Mouse (Mus musculus) limb, embryonic 14.5 days (tissue): ENCODE data around the gene Gm17490. TPM values are rescaled to one million over a fixed set of nuclear protein-coding genes. Genes with fewer than 3 reads are reported as not detected.

Source experiments
- ATAC-seq: fragments of 200-750 bp; cut with Nextera tagmentation; 2 replicates; pipeline ENCODE4 v1.8.0; 2017; ENCODE audit warnings: low read depth, moderate number of reproducible peaks, moderate TSS enrichment; ENCODE audit not compliant: low FRiP score
- DNase-seq: peaks from one replicate; pipeline ENCODE4 v3.0.0-alpha.2; 2015; ENCODE audit warnings: low spot score
- H3K27ac ChIP-seq: fragments of 300-500 bp; sonication (generic); replicated peaks from 2 replicates; pipeline ENCODE4 v1.5.1; 2014; ENCODE audit warnings: low read depth, mild to moderate bottlenecking, low read length, moderate library complexity, mixed read lengths
- H3K27me3 ChIP-seq: fragments of 300-500 bp; sonication (generic); 2 replicates; pipeline ENCODE4 v1.6.1; 2014; ENCODE audit warnings: low read length, mixed read lengths; ENCODE audit not compliant: control insufficient read depth, insufficient read depth
- H3K36me3 ChIP-seq: fragments of 300-500 bp; sonication (generic); 2 replicates; pipeline ENCODE4 v1.6.1; 2014; ENCODE audit warnings: mild to moderate bottlenecking, low read length, moderate library complexity, mixed read lengths; ENCODE audit not compliant: control insufficient read depth, insufficient read depth
- H3K4me1 ChIP-seq: fragments of 300-500 bp; sonication (generic); 2 replicates; pipeline ENCODE4 v1.6.1; 2014; ENCODE audit warnings: antibody characterized with exemption, low read length, mixed read lengths; ENCODE audit not compliant: control insufficient read depth, insufficient read depth
- H3K4me2 ChIP-seq: fragments of 300-500 bp; sonication (generic); replicated peaks from 2 replicates; pipeline ENCODE4 v1.6.1; 2014; ENCODE audit warnings: low read depth, mild to moderate bottlenecking, low read length, moderate library complexity; ENCODE audit not compliant: severe bottlenecking
- H3K4me3 ChIP-seq: fragments of 300-500 bp; sonication (generic); replicated peaks from 2 replicates; pipeline ENCODE4 v1.5.1; 2014; ENCODE audit warnings: low read length
- H3K9ac ChIP-seq: fragments of 300-500 bp; sonication (generic); 2 replicates; pipeline ENCODE4 v1.6.1; 2014; ENCODE audit warnings: mild to moderate bottlenecking, low read depth, low read length, moderate library complexity; ENCODE audit not compliant: severe bottlenecking
- H3K9me3 ChIP-seq: fragments of 300-500 bp; sonication (generic); 2 replicates; pipeline ENCODE4 v1.6.1; 2016; ENCODE audit warnings: low read length; ENCODE audit not compliant: control insufficient read depth
- POLR2A ChIP-seq: fragments of 200-500 bp; IDR thresholded peaks from 2 replicates; pipeline ENCODE4 v1.8.0; 2012; ENCODE audit warnings: inconsistent platforms, mild to moderate bottlenecking, moderate library complexity, borderline replicate concordance; ENCODE audit not compliant: insufficient read depth, insufficient read length; ENCODE audit errors: extremely low read depth
- WGBS: fragments of 180-500 bp; shearing (Covaris S2); extraction: QIAGEN DNeasy Blood & Tissue Kit; methylation state at CpG from one replicate; pipeline ENCODE4 v1.1.7; 2014; 5-methylcytosine and 5-hydroxymethylcytosine counted together
- polyA plus RNA-seq, 2 experiments: library from polyadenylated mRNA; depleted of rRNA in 1 of 2; stranded (reverse) in 1 of 2; unstranded in 1 of 2; fragments of >200 nt; fragmentation: Nextera tagmentation in 1 of 2; extraction: Ambion mirVana in 1 of 2; gene quantifications; 2 replicates each; pipeline versions ENCODE4 v1.2.1 to v1.2.3; 2012 to 2014

Gene Gm17490
- polyA plus RNA-seq, 2 experiments, result not detected

DNA sequence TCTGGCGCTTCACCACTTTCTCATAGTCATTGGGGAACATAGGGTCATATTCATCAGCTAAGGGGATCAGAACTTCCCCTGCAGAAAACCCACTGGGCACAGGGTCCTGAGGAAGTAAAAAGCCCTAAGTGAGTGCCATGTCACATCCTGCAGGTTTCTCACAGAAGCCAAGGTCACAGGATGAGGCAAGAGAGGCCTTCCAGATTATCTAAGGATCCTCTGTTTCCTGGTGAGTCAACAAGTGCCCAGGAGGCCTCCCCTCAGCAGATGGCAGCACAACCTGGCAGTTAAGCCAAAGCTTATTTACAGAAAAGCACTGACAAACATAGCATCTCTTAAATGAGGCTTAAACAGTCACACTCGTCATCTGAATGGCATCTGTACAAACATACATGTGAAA is 29.4 kb downstream of the Gm17490 start:
- Histone ChIP-seq H3K9me3 (no peaks in the 10 kb centered on the region), H3K36me3 (peaks cover 83% of the 10 kb centered on the region), H3K27me3 (no peaks in the 10 kb centered on the region), H3K9ac (no peak overlapping the region), H3K4me3 (no peak overlapping the region), H3K4me1 (peaks cover 5% of the 10 kb centered on the region), H3K4me2 (no peak overlapping the region), H3K27ac (no peak overlapping the region)
- WGBS, result 81% methylated on average over 2 of the region's 2 CpGs
- DNase-seq, result no peak
- TF ChIP-seq POLR2A, result no peak
- no peak for ATAC-seq

- Histone ChIP-seq H3K4me3 (no peak overlapping the region), H3K4me1 (no peaks in the 10 kb centered on the region), H3K27me3 (no peaks in the 10 kb centered on the region), H3K36me3 (peaks cover 95% of the 10 kb centered on the region), H3K9me3 (no peaks in the 10 kb centered on the region), H3K4me2 (no peak overlapping the region), H3K27ac (no peak overlapping the region), H3K9ac (no peak overlapping the region)
- no peak for DNase-seq
- TF ChIP-seq POLR2A, result no peak
- ATAC-seq, result no peak
- 98% methylated on average over 4 of the region's 4 CpGs for WGBS
Measured at GRCm38 (mm10) chr2:11587996-11588395, 38.1 kb downstream of the Gm17490 start.

- no peak for ATAC-seq
- no peak overlapping the region for H3K4me3 ChIP-seq
- no peaks in the 10 kb centered on the region for H3K27me3 ChIP-seq
- H3K27ac ChIP-seq, result no peak overlapping the region
- 94% methylated on average over 4 of the region's 4 CpGs for WGBS
- no peak for DNase-seq
- peaks cover 15% of the 10 kb centered on the region for H3K36me3 ChIP-seq
- no peak for TF ChIP-seq POLR2A
- no peak overlapping the region for H3K4me2 ChIP-seq
- no peak overlapping the region for H3K9ac ChIP-seq
- no peaks in the 10 kb centered on the region for H3K9me3 ChIP-seq
- H3K4me1 ChIP-seq, result no peaks in the 10 kb centered on the region
Measured at GRCm38 (mm10) chr2:11579399-11579798, 46.7 kb downstream of the Gm17490 start.

GRCm38 (mm10) chr2:11578187-11578586 is 47.9 kb downstream of the Gm17490 start:
- TF ChIP-seq POLR2A, result no peak
- Histone ChIP-seq H3K27ac (no peak overlapping the region), H3K9me3 (no peaks in the 10 kb centered on the region), H3K9ac (no peak overlapping the region), H3K4me3 (no peak overlapping the region), H3K4me1 (no peaks in the 10 kb centered on the region), H3K36me3 (peaks cover 7% of the 10 kb centered on the region; the same call in 1 of the 2 replicates), H3K27me3 (no peaks in the 10 kb centered on the region), H3K4me2 (no peak overlapping the region)
- DNase-seq (no peak), ATAC-seq (peak; percentile 53; the same call in 1 of the 2 replicates)
- 77% methylated on average over 6 of the region's 6 CpGs for WGBS

Other genes starting within 250 kb of the Gm17490 start
- gene Pfkfb3, start 72.2 kb downstream of the Gm17490 start, polyA plus RNA-seq (2012; rRNA removed), result 19.6 and 25.3 TPM in 2 replicates
- gene Pfkfb3, start 72.2 kb downstream of the Gm17490 start, polyA plus RNA-seq (2014; fragmentation: Nextera tagmentation; extraction: Ambion mirVana), result 11.4 and 11.9 TPM in 2 replicates
- gene Rbm17, start 22.1 kb downstream of the Gm17490 start, polyA plus RNA-seq (2012; rRNA removed), result 118 and 202 TPM in 2 replicates
- gene Rbm17, start 22.1 kb downstream of the Gm17490 start, polyA plus RNA-seq (2014; fragmentation: Nextera tagmentation; extraction: Ambion mirVana), result 141 and 145 TPM in 2 replicates
- gene Il2ra, start 16.5 kb upstream of the Gm17490 start, polyA plus RNA-seq (2012; rRNA removed), result 0.01 TPM in 1 of 2 replicates, not detected in the other
- not detected in 2 replicates for gene Il2ra, start 16.5 kb upstream of the Gm17490 start, polyA plus RNA-seq (2014; fragmentation: Nextera tagmentation; extraction: Ambion mirVana)
- 3.7 and 4.6 TPM in 2 replicates for gene Il15ra, start 79.0 kb upstream of the Gm17490 start, polyA plus RNA-seq (2012; rRNA removed)
- 2.7 and 3.2 TPM in 2 replicates for gene Il15ra, start 79.0 kb upstream of the Gm17490 start, polyA plus RNA-seq (2014; fragmentation: Nextera tagmentation; extraction: Ambion mirVana)
- 96.3 and 106 TPM in 2 replicates for gene Fbh1, start 151.3 kb upstream of the Gm17490 start, polyA plus RNA-seq (2012; rRNA removed)
- 129 and 142 TPM in 2 replicates for gene Fbh1, start 151.3 kb upstream of the Gm17490 start, polyA plus RNA-seq (2014; fragmentation: Nextera tagmentation; extraction: Ambion mirVana)
- 146 and 158 TPM in 2 replicates for gene Ankrd16, start 151.6 kb upstream of the Gm17490 start, polyA plus RNA-seq (2012; rRNA removed)
- 24.1 and 31.1 TPM in 2 replicates for gene Ankrd16, start 151.6 kb upstream of the Gm17490 start, polyA plus RNA-seq (2014; fragmentation: Nextera tagmentation; extraction: Ambion mirVana)